Mouse (Mus musculus) thymus, adult 2 months (tissue): ENCODE measurements around the gene Igsf9b.

Experiments
- CTCF ChIP-seq: fragments of 200-500 bp; IDR thresholded peaks from 2 replicates; pipeline ENCODE4 v1.5.1; 2012; ENCODE audit warnings: mild to moderate bottlenecking, control low read depth, low read length, moderate library complexity, borderline replicate concordance; ENCODE audit not compliant: control insufficient read depth, poor library complexity, insufficient read depth; ENCODE audit errors: extremely low read depth
- POLR2A ChIP-seq: fragments of 200-500 bp; IDR thresholded peaks from 2 replicates; pipeline ENCODE4 v1.6.1; 2012; ENCODE audit warnings: mild to moderate bottlenecking, low read length, control low read depth, moderate library complexity; ENCODE audit not compliant: control insufficient read depth, poor library complexity, insufficient read depth; ENCODE audit errors: extremely low read depth

GRCm38 (mm10) chr9:27310005-27310404 lies 11.0 kb downstream of the Igsf9b start:
- TF ChIP-seq CTCF (no peak), POLR2A (no peak)
